Mouse (Mus musculus): ENCODE data around the gene Surf2. TPM values are rescaled to one million over a fixed set of nuclear protein-coding genes. Genes with fewer than 3 reads are reported as not detected.

Surf2 gene
- polyA plus RNA-seq, 1 experiment, result 33.8 TPM

GRCm38 (mm10) chr2:26913416-26914147 is 2.6 kb upstream of the Surf2 start:
- H3K4me3 ChIP-seq (ENCODE audit: control insufficient read depth, insufficient read depth, low read length), result no peak overlapping the region
- no peak for TF ChIP-seq POLR2A (IDR thresholded peaks at IDR 0.05; ENCODE audit: control insufficient read depth, extremely low read depth, insufficient read depth, low read length, poor library complexity)
- TF ChIP-seq CTCF (IDR thresholded peaks at IDR 0.05; ENCODE audit: borderline replicate concordance, control insufficient read depth, extremely low read depth, insufficient read depth, low read length, poor library complexity), result no peak
- WGBS, result 98% methylated on average over 17 of the region's 17 CpGs

GRCm38 (mm10) chr2:26914148-26914941 is 1.8 kb upstream of the Surf2 start:
- Histone ChIP-seq H3K4me3 (ENCODE audit: control insufficient read depth, insufficient read depth, low read length) (no peak overlapping the region), H3K4me1 (replicated peaks; ENCODE audit: control insufficient read depth, insufficient read depth, low read length) (peaks cover 39% of the 10 kb centered on the region), H3K36me3 (ENCODE audit: control insufficient read depth, insufficient read depth, low read length) (peaks cover 26% of the 10 kb centered on the region), H3K27me3 (ENCODE audit: control insufficient read depth, insufficient read depth, low read length) (no peaks in the 10 kb centered on the region), H3K27ac (ENCODE audit: control insufficient read depth, insufficient read depth, low read length) (no peak overlapping the region)
- TF ChIP-seq POLR2A (IDR thresholded peaks at IDR 0.05; ENCODE audit: control insufficient read depth, extremely low read depth, insufficient read depth, low read length, poor library complexity) (no peak), CTCF (IDR thresholded peaks at IDR 0.05; ENCODE audit: borderline replicate concordance, control insufficient read depth, extremely low read depth, insufficient read depth, low read length, poor library complexity) (no peak)
- 89% methylated on average over 8 of the region's 8 CpGs for WGBS
- DNase-seq, result no peak

More at GRCm38 (mm10) chr2:26913416-26914147, 2.6 kb upstream of the Surf2 start:
- Histone ChIP-seq H3K36me3 (ENCODE audit: control insufficient read depth, insufficient read depth, low read length) (peaks cover 23% of the 10 kb centered on the region), H3K27ac (ENCODE audit: control insufficient read depth, insufficient read depth, low read length) (no peak overlapping the region), H3K27me3 (ENCODE audit: control insufficient read depth, insufficient read depth, low read length) (no peaks in the 10 kb centered on the region), H3K4me1 (replicated peaks; ENCODE audit: control insufficient read depth, insufficient read depth, low read length) (peaks cover 44% of the 10 kb centered on the region)
- DNase-seq, result no peak

- Histone ChIP-seq H3K4me3 (ENCODE audit: control insufficient read depth, insufficient read depth, low read length) (peak overlapping the region; percentile 86), H3K27me3 (ENCODE audit: control insufficient read depth, insufficient read depth, low read length) (no peaks in the 10 kb centered on the region), H3K36me3 (ENCODE audit: control insufficient read depth, insufficient read depth, low read length) (peaks cover 50% of the 10 kb centered on the region), H3K4me1 (replicated peaks; ENCODE audit: control insufficient read depth, insufficient read depth, low read length) (peaks cover 30% of the 10 kb centered on the region), H3K27ac (ENCODE audit: control insufficient read depth, insufficient read depth, low read length) (no peak overlapping the region)
- no peak for DNase-seq
- TF ChIP-seq CTCF (IDR thresholded peaks at IDR 0.05; ENCODE audit: borderline replicate concordance, control insufficient read depth, extremely low read depth, insufficient read depth, low read length, poor library complexity) (no peak), POLR2A (IDR thresholded peaks at IDR 0.05; ENCODE audit: control insufficient read depth, extremely low read depth, insufficient read depth, low read length, poor library complexity) (no peak)
- WGBS, result 4% methylated on average over 13 of the region's 13 CpGs
These were observed 571 bp downstream of the Surf2 start for GRCm38 (mm10) chr2:26916738-26917137.

- Histone ChIP-seq H3K36me3 (ENCODE audit: control insufficient read depth, insufficient read depth, low read length) (peaks cover 56% of the 10 kb centered on the region), H3K4me3 (ENCODE audit: control insufficient read depth, insufficient read depth, low read length) (no peak overlapping the region), H3K4me1 (replicated peaks; ENCODE audit: control insufficient read depth, insufficient read depth, low read length) (peaks cover 23% of the 10 kb centered on the region), H3K27ac (ENCODE audit: control insufficient read depth, insufficient read depth, low read length) (no peak overlapping the region), H3K27me3 (ENCODE audit: control insufficient read depth, insufficient read depth, low read length) (no peaks in the 10 kb centered on the region)
- no peak for DNase-seq
- 94% methylated on average over 3 of the region's 3 CpGs for WGBS
- TF ChIP-seq POLR2A (IDR thresholded peaks at IDR 0.05; ENCODE audit: control insufficient read depth, extremely low read depth, insufficient read depth, low read length, poor library complexity) (no peak), CTCF (IDR thresholded peaks at IDR 0.05; ENCODE audit: borderline replicate concordance, control insufficient read depth, extremely low read depth, insufficient read depth, low read length, poor library complexity) (no peak)
These were observed 3.5 kb downstream of the Surf2 start for GRCm38 (mm10) chr2:26919684-26920083.

DNA sequence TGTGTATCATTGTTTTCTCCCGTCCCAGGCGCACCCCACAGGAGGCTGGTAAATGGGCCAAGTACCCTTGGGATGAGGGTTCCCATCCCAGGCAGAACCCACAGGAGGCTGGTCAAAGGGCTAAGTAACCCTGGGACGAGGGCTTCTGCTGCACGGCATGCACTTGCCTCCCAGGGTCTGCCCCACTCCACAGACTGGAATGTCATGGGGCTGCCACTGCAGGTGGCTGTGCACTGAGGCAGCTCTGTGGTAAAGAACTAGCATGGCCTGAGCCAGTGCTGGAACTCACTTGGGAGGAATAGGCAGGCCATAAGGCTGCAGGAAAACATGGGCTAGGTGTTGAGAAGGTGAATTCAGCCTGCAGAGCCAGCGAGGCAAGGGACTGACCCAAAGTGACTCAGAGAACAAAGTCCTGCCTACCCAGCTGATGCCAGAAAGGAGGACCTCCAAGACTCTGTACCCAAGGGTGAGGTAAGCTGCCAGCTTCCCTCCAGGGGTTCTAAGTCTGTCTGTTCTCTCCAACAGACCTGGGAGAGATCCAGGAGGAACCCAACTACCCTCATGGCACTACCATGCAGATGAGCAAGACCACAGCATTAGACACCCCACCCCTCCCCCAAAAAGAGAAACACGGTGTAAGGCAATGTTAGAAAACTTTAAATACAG is 4.2 kb downstream of the Surf2 start:
- Histone ChIP-seq H3K4me1 (replicated peaks; ENCODE audit: control insufficient read depth, insufficient read depth, low read length) (peaks cover 20% of the 10 kb centered on the region), H3K4me3 (ENCODE audit: control insufficient read depth, insufficient read depth, low read length) (no peak overlapping the region), H3K27me3 (ENCODE audit: control insufficient read depth, insufficient read depth, low read length) (no peaks in the 10 kb centered on the region), H3K36me3 (ENCODE audit: control insufficient read depth, insufficient read depth, low read length) (peaks cover 63% of the 10 kb centered on the region), H3K27ac (ENCODE audit: control insufficient read depth, insufficient read depth, low read length) (no peak overlapping the region)
- no peak for TF ChIP-seq POLR2A (IDR thresholded peaks at IDR 0.05; ENCODE audit: control insufficient read depth, extremely low read depth, insufficient read depth, low read length, poor library complexity)
- 97% methylated on average over 6 of the region's 6 CpGs for WGBS
- DNase-seq, result no peak

GRCm38 (mm10) chr2:26921784-26922183 is 5.6 kb downstream of the Surf2 start:
- no peaks in the 10 kb centered on the region for H3K27me3 ChIP-seq (ENCODE audit: control insufficient read depth, insufficient read depth, low read length)
- peaks cover 12% of the 10 kb centered on the region for H3K4me1 ChIP-seq (replicated peaks; ENCODE audit: control insufficient read depth, insufficient read depth, low read length)
- H3K27ac ChIP-seq (ENCODE audit: control insufficient read depth, insufficient read depth, low read length), result no peak overlapping the region
- H3K36me3 ChIP-seq (ENCODE audit: control insufficient read depth, insufficient read depth, low read length), result peaks cover 77% of the 10 kb centered on the region
- WGBS, result 88% methylated on average over 9 of the region's 9 CpGs
- no peak overlapping the region for H3K4me3 ChIP-seq (ENCODE audit: control insufficient read depth, insufficient read depth, low read length)
- no peak for DNase-seq
- TF ChIP-seq POLR2A (IDR thresholded peaks at IDR 0.05; ENCODE audit: control insufficient read depth, extremely low read depth, insufficient read depth, low read length, poor library complexity), result no peak
